Mouse (Mus musculus) testis, postnatal 10 days (tissue): ENCODE results near the gene Tbkbp1.

ENCODE experiments used
- DNase-seq: peaks from one replicate; pipeline ENCODE4 v3.0.0; 2021; ENCODE audit warnings: low spot score

The Tbkbp1 gene

DNA sequence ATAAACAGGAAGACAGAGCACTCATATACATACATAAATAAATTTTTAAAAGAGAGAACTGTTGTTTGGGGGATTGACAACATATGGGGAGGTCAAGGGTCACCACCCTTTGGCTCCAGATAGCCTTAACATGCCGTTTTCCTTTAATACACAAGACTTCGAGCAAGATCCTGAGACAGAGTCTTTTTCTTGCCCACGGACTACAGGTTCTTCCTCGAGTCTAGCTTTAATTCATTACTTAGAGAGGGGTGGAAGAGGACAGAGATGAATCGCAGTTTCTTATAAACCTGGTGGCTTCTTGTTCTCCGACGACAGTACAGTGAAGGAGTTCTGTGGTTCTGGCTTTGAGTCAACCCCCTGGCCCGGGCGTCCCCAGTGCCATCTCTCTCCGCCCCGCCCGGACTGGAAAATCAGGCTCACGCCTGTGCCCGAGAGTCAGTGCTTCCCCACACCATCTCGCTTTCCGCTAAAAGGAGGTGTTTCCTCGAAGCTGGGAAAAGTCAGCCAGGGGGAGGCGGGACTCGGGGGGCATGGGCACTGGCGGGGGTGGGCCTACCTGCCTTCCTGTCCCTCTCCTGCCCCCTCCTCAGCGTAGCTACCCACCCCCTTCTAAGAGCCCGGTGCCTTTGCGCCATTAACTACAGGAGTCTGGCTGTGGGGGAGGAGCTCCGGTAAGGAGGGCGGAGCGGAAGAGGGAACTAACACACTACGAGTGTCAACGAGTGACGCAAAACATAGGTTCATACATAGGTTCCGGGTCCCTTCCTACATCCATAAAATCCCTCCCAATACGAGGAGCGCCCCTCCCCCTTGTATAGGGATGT is 24.4 kb downstream of the Tbkbp1 start:
- no peak for DNase-seq

DNA sequence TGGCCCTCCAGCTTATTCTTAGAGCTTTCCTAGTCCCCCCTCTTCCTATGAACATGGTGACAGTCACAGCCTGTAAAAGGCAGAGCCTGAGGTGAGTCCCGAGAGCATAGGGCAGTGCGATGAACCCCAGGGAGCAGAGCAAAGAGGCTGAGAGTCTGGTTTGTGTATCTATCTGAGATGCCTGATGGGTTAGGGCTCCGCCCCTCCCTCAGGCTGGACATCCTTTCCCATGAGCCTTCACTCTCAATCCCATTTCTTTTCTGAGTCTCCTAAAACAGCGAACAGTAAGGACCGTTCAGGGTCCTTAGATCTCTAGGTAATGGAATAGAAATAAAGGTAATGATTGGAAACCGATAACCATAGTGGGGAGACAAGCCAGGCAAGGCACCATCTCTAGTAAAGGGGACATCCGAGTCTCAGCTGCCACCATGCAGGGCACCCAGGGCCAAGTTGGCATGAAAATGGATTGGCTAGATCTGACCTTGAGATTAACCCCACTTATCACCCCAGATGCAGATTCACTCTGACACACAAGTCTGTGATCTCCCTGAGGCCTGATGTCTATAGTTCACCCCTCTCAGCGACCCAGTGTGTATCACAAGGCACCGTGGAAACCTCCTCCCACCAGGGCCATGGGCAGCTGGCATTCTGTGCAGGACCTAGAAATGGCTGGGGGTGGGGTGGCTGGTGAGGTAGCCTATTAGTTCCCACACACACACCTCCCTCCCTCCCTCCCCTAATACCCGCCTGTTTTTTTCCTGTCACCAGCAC is 26.8 kb downstream of the Tbkbp1 start:
- DNase-seq: no peak

DNA sequence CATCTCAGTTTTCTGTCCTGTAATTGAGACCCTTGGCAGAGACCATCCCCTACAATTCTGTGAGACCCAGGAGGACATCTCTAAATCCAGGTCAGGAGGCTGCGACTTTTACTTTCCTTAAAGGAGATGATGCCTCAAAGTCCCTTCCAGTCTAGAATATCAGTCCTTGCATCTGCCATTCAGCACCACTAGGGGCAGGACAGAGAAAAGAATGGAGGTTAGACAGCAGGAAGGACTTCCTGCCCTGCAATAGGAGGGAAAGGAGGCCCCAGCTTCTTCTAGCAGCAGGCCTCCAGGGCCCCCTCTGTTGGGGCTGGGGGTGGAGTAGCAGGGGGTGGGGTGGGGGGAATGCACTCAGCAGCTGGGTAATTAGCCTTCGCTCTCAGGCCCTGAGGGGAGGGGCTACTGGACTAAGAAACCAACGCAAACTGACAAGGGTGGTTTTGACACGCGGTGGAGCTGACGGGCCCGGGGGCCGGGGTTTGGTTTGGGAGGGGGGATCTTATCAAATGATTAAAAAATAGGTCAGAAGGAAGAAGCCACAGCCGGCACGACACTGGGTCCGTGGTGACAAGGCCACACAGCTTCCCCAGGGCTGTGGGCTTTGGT is 27.9 kb downstream of the Tbkbp1 start:
- DNase-seq: no peak

DNA sequence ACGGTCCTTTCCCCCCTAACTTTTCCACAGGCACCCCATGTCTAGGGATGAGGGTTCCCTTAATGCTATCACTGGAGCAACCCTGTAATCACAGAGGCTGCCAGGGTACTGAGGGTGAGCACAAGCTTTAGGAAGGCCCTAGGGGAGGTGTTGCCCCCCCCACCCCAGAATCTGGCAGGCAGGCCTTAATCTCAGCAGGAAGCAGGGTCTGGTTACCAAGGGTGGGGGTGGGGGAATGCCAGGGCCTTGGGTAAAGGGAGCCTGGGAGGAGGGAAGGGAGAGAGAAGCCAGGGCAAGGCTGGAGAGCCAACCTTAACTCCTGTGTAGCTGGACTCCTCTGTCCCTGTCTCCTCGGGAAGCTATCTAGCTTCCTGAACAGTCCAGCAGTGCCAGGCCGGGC is 30.7 kb downstream of the Tbkbp1 start:
- DNase-seq: no peak

DNA sequence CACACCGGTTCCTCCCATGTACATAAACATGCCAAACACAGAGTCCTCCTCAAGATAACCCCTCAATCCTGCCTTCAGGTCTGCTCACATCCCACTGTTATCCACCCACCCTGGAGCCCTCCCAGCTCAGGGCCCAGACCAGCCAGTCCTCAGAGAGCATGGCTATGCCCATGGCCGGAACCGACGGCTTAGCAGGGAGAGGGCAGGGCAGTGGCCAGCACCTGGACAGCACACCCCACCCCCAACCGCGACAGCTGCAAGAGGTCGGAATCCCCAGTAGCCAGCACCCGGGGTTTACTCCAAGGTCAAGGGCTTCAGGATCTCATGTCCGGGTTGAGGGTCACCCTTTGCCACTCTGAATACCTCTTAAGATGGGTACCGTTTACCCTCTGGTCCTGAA is 31.1 kb downstream of the Tbkbp1 start:
- DNase-seq: no peak

DNA sequence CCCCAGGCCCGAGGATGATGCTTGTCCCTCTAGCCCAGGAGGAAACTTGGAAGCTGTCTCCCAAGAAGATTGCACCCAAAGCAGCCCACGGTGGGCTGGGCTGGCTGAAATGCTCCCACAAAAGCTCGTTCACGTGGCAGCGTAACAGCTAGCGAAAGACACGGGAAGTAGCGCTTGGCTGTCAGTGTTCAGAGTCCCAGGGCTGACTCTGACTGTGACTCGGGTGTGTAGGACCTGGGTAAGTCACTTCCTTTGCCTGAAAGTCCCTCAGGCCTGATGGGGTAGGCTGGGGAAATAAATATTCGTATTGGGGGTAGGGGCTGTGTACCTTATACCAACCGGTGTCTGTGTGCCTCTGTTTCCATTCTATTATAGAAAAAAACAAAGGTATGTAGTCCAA is 35.5 kb downstream of the Tbkbp1 start:
- no peak for DNase-seq

DNA sequence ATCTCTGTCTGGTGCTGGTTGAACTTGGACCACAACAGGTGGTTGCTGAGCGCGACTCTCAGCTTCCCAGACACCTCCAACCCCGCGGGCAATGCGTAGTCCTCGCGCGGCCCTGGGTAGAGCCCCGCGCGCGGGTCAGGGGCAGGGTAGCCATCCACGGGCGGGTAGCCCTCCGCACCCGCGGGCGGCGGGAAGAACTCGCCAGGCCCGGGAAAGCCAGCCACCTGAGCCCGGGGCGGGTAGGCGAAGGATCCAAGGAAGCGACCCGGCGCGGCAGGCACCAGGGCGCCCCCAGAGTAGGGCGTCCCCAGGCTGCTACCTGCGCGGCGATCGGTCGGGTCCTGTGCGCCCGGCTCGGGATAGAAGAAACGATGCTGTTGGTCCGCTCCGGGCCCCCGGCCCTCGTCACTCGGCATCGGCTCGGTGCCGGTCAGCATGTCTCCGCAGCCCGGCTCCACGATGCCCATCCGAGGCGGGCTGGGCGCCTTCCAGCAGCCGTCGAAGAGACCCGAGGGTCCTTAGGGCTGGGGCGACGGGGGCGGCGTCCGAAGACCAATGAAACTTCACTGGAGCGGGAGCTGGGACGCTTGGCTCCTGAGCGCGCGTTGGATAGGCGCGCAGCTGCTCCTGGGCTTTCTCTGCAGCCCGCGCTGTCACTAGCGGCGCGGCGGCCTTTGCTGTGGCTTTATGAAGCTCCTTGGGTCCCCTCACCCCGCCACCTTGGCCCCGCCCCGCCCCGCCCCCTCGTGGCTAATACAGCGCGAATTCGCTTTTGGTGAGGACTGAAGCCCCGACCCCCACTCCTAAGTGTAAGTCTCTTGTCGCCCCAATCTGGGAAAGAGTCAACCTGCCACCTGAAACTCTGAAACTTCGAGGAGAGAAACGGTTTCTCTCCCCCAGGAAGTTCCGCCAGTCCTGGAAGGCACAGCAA is 36.4 kb downstream of the Tbkbp1 start, which contains the start of gene Tbx21:
Gene Tbx21, minus strand, starts transcription at position 661 of the 931 bp plus-strand sequence.
- DNase-seq: peak; percentile 44

DNA sequence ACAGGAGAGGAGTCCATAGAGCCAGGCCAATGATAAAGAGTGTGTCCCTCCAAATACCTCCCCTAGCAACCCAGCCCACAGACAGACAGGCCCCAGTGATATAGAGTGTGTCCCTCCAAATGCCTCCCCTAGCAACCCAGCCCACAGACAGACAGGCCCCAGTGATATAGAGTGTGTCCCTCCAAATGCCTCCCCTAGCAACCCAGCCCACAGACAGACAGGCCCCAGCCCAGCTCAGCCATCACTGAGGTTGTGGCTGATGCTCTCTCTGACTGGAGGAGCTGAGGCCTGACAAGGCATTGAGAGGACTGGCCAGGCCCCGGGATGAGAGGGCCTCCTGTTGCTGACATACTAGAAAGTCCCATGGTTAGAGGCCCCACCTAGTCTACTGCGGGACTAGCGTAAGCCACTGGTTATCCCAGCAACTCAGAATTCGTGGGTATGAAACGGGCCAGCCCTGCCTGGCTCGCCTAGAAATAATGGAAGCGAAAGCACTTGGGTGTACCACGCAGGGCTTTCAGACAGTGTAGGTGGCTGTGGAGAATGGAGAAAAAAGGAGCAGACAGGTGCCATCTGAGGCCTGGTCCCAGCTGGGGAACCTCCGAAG is 38.7 kb downstream of the Tbkbp1 start:
- DNase-seq: no peak

DNA sequence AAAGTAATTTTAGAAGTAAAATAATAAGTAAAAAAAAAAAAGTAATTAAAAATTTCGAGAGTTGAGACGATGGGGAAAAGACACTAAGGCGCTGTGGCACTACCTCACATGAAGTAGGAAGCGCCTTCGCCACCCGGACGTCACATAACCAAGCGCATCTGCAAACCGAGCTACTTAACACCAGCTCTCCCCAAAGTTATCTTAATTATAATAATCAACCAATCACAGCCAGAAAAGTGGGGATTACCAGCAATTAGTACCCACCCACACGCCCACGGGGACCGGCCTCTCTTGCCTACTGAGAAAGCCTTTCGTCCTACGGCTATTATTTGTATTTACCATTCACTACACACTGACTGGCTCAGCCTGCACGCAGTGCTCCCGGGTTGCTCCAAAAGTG is 42.3 kb downstream of the Tbkbp1 start:
- no peak for DNase-seq

DNA sequence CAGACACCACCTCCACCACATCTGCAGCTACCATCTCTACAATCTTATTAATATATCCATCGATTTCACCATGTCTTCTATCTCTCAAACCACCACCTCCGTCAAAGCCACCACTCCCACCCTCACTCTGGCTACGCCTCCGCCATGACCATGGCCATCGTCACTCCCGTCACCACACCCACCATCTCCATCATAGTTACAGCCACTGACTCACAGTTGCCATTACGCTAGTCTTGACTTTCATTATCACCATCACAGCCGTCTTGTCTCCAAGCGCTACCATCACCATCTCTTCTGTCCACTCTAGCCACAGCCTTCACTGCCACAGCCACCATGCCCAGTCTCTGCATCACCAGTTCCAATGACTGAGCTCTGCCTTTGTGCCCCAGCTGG is 47.2 kb downstream of the Tbkbp1 start:
- no peak for DNase-seq

DNA sequence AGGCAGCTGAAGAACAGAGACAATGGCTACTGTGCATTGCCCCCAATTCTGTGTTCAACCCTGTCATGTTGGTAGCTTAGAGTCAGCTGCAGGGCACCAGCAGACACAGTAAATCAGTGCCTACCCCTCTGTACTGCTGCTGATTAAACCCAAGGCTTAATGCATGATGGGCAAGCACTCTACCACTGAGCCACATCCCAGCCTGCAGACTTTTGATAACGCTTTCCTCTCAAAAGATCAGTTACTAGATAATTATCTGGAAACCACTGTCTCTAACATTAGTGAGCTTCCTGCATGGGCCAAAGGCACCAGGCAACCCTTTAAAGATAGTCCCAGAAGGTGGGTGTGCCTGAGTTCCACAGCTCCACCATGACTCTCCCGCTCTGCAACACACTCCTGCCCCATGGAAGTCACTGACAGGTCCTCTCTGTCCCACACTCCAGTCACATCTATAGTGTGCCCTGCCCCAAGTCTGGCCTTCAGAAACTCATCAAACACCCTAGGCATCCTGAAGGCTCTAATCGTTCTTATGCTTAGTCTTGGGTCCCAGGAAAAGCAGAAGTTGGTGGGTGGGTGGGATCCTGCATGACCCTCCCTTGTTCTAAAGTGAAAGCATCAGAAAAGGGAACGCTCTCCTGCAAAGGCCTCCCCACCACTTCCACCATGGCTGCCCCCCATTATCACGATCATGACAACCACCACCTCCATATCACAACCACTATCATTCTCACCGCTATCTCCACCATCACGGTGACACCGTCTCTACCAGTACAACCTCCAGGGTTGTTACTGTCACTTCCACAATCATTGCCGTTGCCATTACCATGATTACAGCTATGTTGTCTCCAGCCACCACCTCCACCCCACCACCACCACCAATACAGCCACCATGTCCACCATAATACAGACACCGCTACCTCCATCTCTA is 47.9 kb downstream of the Tbkbp1 start:
- no peak for DNase-seq

DNA sequence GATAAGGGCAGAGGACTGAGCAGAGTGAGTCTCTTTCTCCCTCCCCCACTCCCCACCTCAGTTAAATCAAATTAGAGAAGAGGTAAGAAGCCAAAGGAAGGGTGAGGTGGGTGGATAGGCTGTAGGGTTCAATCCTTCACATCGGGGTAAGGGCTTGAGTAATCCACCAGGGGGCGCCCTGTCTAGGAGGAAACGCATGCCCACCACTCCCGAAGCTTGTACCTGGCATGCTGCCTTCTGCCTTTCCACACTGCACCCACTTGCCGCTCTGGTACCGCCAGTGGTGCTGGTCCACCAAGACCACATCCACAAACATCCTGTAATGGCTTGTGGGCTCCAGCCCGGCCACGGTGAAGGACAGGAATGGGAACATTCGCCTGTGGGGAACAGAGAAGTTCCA is 49.6 kb downstream of the Tbkbp1 start:
- peak; percentile 89 for DNase-seq

DNA sequence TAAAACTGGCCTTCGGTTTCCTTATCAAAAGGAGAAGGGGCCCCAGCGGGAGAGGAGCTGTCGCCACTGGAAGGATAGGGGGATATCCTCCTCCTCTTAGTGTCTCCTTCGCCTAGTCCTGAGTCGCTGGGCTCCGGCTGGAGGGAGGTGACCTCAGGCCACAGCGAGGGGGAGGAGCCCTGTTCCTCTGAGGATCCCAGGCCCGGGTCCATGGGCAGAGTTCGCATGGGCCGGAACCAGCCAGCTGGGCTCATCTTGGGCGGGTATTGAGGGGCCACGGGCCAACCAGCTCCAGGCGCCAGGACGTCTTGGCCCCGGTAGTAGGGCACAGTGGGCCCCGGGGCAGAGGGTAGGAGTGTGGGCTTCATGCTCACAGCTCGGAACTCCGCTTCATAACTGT is 52.5 kb downstream of the Tbkbp1 start:
- DNase-seq: peak; percentile 58

DNA sequence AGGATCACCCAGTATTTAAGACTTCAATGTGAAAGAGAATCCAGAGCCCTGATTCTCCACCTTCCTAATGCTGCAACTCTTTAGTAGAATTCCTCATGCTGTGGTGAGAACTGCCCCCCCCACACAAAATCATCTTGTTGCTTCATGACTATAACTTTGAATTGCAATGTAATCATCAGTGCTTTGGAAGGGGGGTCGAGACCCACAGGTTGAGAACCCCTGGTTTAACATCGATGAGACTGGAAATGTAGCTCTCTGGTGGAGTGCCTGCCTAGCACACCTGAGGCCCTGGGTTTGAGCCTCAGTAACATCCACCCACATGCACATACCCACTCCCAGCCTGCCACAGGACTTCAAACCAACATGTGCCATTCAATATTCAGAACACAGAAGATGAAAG is 56.7 kb downstream of the Tbkbp1 start:
- no peak for DNase-seq

DNA sequence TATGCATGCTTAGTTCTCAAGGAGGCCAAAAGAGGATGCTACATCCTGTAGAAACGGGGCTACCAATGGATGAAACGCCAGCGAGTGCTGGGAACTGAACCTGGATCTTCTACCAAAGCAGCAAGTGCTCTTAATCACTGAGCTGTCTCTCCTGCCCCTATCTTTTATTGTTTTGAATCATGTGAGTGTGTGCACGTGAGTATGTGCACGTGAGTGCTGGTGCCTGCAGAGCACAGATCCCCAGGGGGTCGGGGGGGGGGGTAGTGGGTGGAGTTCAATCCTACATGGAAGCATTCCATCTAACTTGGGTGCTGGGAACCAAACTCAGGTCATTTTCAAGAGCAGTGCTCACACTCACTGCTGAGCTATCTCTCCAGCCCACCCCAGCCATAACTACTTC is 64.9 kb downstream of the Tbkbp1 start:
- DNase-seq: no peak
